Mouse (Mus musculus) megakaryocyte progenitor cell, adult 5-6 weeks (primary cell): ENCODE data around the gene Aasdhppt. TPM values are rescaled to one million over a fixed set of nuclear protein-coding genes. Genes with fewer than 3 reads are reported as not detected.

Experiments used
- ATAC-seq: replicated peaks from 2 replicates; pipeline ENCODE4 v1.8.0; 2016; ENCODE audit warnings: mild to moderate bottlenecking, moderate TSS enrichment, inconsistent platforms; ENCODE audit not compliant: poor library complexity
- total RNA-seq, 2 experiments: library from RNA; stranded (forward) in 1 of 2; stranded (reverse) in 1 of 2; fragments of 157-497, 149-512 nt in 1 of 2; fragments of 200-1000 nt in 1 of 2; gene quantifications; 2 replicates each; pipeline versions ENCODE4 v1.2.3 to v1.2.4; 2015 to 2017

Aasdhppt gene
- 49.4 and 49.9 TPM in 2 replicates for total RNA-seq (2015)
- total RNA-seq (2017) = 23.9 and 27.8 TPM in 2 replicates

GRCm38 (mm10) chr9:4309351-4310085 is at the start of gene Aasdhppt, which contains the start of gene Kbtbd3:
Aasdhppt (minus strand) TSS chr9:4309471.
Kbtbd3 (plus strand) TSS chr9:4309833.
- peak; percentile 75 for ATAC-seq

- no peak for ATAC-seq
Observed at GRCm38 (mm10) chr9:4353163-4353562, 43.9 kb upstream of the Aasdhppt start.

GRCm38 (mm10) chr9:4318939-4319721 is 9.9 kb upstream of the Aasdhppt start:
- ATAC-seq = peak; percentile 98

GRCm38 (mm10) chr9:4315746-4316145 is 6.5 kb upstream of the Aasdhppt start:
- no peak for ATAC-seq

- ATAC-seq = no peak
Observed at GRCm38 (mm10) chr9:4313946-4314345, 4.7 kb upstream of the Aasdhppt start.

- no peak for ATAC-seq
Observed at GRCm38 (mm10) chr9:4311162-4311561, 1.9 kb upstream of the Aasdhppt start.

GRCm38 (mm10) chr9:4310706-4311105 is 1.4 kb upstream of the Aasdhppt start:
- peak; percentile 12; the same call in 1 of the 2 replicates for ATAC-seq

- ATAC-seq = peak; percentile 49
Observed at GRCm38 (mm10) chr9:4308628-4309350, 482 bp downstream of the Aasdhppt start.

GRCm38 (mm10) chr9:4304867-4305266 is 4.4 kb downstream of the Aasdhppt start:
- no peak for ATAC-seq

GRCm38 (mm10) chr9:4300466-4300865 is 8.8 kb downstream of the Aasdhppt start:
- ATAC-seq = no peak

- ATAC-seq = no peak
Observed at GRCm38 (mm10) chr9:4283850-4284249, 25.4 kb downstream of the Aasdhppt start.

GRCm38 (mm10) chr9:4266881-4267280 is 42.4 kb downstream of the Aasdhppt start:
- no peak for ATAC-seq

- ATAC-seq = no peak
Observed at GRCm38 (mm10) chr9:4260746-4261090, 48.6 kb downstream of the Aasdhppt start.

- no peak for ATAC-seq
Observed at GRCm38 (mm10) chr9:4259841-4260745, 49.2 kb downstream of the Aasdhppt start.

GRCm38 (mm10) chr9:4259074-4259473 is 50.2 kb downstream of the Aasdhppt start:
- no peak for ATAC-seq

Other genes starting within 250 kb of the Aasdhppt start
- gene Kbtbd3, start 362 bp upstream of the Aasdhppt start, total RNA-seq (2015) = 4.3 and 5.6 TPM in 2 replicates
- gene Kbtbd3, start 362 bp upstream of the Aasdhppt start, total RNA-seq (2017) = 3.1 and 3.9 TPM in 2 replicates
- gene Msantd4, start 67.1 kb upstream of the Aasdhppt start, total RNA-seq (2015) = 19.0 and 22.5 TPM in 2 replicates
- gene Msantd4, start 67.1 kb upstream of the Aasdhppt start, total RNA-seq (2017) = 27.9 and 30.9 TPM in 2 replicates